Mouse (Mus musculus) forebrain, embryonic 16.5 days (tissue): ENCODE results near the gene Smap2. TPM values are rescaled to one million over a fixed set of nuclear protein-coding genes. Genes with fewer than 3 reads are reported as not detected.

ENCODE experiments used
- ATAC-seq: fragments of 200-750 bp; cut with Nextera tagmentation; 2 replicates; pipeline ENCODE4 v1.8.0; 2017; ENCODE audit warnings: mild to moderate bottlenecking, moderate library complexity
- H3K27ac ChIP-seq: fragments of 300-500 bp; sonication (generic); 2 replicates; pipeline ENCODE4 v1.5.1; 2014; ENCODE audit warnings: low read length, control low read depth
- H3K27me3 ChIP-seq: fragments of 300-500 bp; sonication (generic); replicated peaks from 2 replicates; pipeline ENCODE4 v1.6.1; 2014; ENCODE audit warnings: low read length; ENCODE audit not compliant: control insufficient read depth, insufficient read depth
- H3K36me3 ChIP-seq: fragments of 300-500 bp; sonication (generic); 2 replicates; pipeline ENCODE4 v1.6.1; 2014; ENCODE audit not compliant: control insufficient read depth, insufficient read depth
- H3K4me1 ChIP-seq: fragments of 300-500 bp; sonication (generic); replicated peaks from 2 replicates; pipeline ENCODE4 v1.6.1; 2014; ENCODE audit warnings: low read length; ENCODE audit not compliant: control insufficient read depth, insufficient read depth
- H3K4me2 ChIP-seq: fragments of 300-500 bp; sonication (generic); 2 replicates; pipeline ENCODE4 v1.6.1; 2014; ENCODE audit warnings: mild to moderate bottlenecking, low read length, control low read depth
- H3K4me3 ChIP-seq: fragments of 300-500 bp; sonication (generic); replicated peaks from 2 replicates; pipeline ENCODE4 v1.5.1; 2014; ENCODE audit warnings: mild to moderate bottlenecking, low read length, control low read depth
- H3K9ac ChIP-seq: fragments of 300-500 bp; sonication (generic); replicated peaks from 2 replicates; pipeline ENCODE4 v1.6.1; 2014; ENCODE audit warnings: low read depth, low read length, control low read depth
- H3K9me3 ChIP-seq: fragments of 300-500 bp; sonication (generic); 2 replicates; pipeline ENCODE4 v1.6.1; 2016; ENCODE audit warnings: low read length; ENCODE audit not compliant: control insufficient read depth
- WGBS: fragments of 180-500 bp; shearing (Covaris S2); extraction: QIAGEN DNeasy Blood & Tissue Kit; methylation state at CpG from one replicate; pipeline ENCODE4 v1.1.7; 2014; 5-methylcytosine and 5-hydroxymethylcytosine counted together
- polyA plus RNA-seq: library from polyadenylated mRNA; unstranded; fragments of >200 nt; fragmentation: Nextera tagmentation; extraction: Ambion mirVana; gene quantifications from 2 replicates; pipeline ENCODE4 v1.2.1, GENCODE M21; 2015

Gene Smap2
- polyA plus RNA-seq, 1 experiment from 2014 or later = 36.8 TPM

- no peak for ATAC-seq
- Histone ChIP-seq H3K4me1 (no peaks in the 10 kb centered on the region), H3K27ac (no peak overlapping the region), H3K36me3 (no peaks in the 10 kb centered on the region), H3K4me2 (no peak overlapping the region), H3K4me3 (no peak overlapping the region), H3K9me3 (no peaks in the 10 kb centered on the region), H3K27me3 (no peaks in the 10 kb centered on the region), H3K9ac (no peak overlapping the region)
- WGBS = 72% methylated on average over 1 of the region's 1 CpGs
These were observed 21.1 kb downstream of the Smap2 start for GRCm38 (mm10) chr4:120995911-120996310.

- Histone ChIP-seq H3K36me3 (no peaks in the 10 kb centered on the region), H3K4me1 (no peaks in the 10 kb centered on the region), H3K9ac (no peak overlapping the region), H3K4me2 (no peak overlapping the region), H3K27ac (no peak overlapping the region), H3K27me3 (no peaks in the 10 kb centered on the region), H3K4me3 (no peak overlapping the region), H3K9me3 (no peaks in the 10 kb centered on the region)
- 84% methylated on average over 1 of the region's 1 CpGs for WGBS
- no peak for ATAC-seq
These were observed 24.0 kb downstream of the Smap2 start for GRCm38 (mm10) chr4:120993025-120993424.

DNA sequence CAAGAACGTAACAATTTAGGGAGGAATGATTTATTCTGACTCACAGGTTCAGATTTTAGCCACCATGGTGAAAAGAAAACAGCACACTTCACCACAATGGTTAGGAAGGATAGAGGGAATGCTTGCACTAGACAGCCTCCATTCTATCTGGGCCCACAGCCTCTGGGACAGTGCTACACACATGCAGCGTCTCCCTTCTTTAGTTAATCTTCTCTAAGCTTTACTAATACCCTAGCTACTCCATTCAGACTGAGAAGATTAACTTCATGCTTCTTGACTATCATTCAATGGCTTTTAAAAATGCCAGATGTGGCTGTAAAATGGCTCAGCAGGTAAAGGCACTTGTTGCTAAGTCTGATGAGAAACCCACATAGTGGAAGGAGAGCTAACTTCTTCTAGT lies 24.8 kb downstream of the Smap2 start:
- 35% methylated on average over 2 of the region's 2 CpGs for WGBS
- Histone ChIP-seq H3K27me3 (no peaks in the 10 kb centered on the region), H3K4me3 (no peak overlapping the region), H3K36me3 (no peaks in the 10 kb centered on the region), H3K4me1 (no peaks in the 10 kb centered on the region), H3K27ac (no peak overlapping the region), H3K9ac (no peak overlapping the region), H3K9me3 (no peaks in the 10 kb centered on the region), H3K4me2 (no peak overlapping the region)
- no peak for ATAC-seq

DNA sequence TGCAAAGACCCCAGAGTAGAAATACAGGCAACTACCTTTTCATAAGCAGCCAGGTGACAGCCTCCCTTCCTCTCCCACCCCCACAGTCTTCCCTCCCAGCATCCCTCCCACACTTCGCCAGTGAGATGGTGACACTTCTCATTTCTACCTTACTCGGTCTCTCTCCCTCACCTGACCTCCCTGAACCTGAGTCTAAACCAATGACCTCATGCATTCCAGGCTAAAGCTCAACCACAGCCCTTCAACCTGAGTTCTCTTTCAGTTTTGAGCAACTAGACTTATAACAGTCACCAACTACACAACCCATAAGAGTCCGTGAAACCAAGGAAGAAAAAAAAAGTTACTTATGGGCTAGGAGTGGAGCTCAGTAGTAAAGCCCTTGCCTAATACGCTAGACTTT lies 29.7 kb downstream of the Smap2 start:
- Histone ChIP-seq H3K4me1 (no peaks in the 10 kb centered on the region), H3K36me3 (peaks cover 4% of the 10 kb centered on the region; the same call in 1 of the 2 replicates), H3K9me3 (no peaks in the 10 kb centered on the region), H3K4me2 (no peak overlapping the region), H3K9ac (no peak overlapping the region), H3K27ac (no peak overlapping the region), H3K4me3 (no peak overlapping the region), H3K27me3 (no peaks in the 10 kb centered on the region)
- WGBS = 81% methylated on average over 4 of the region's 4 CpGs
- ATAC-seq = no peak

DNA sequence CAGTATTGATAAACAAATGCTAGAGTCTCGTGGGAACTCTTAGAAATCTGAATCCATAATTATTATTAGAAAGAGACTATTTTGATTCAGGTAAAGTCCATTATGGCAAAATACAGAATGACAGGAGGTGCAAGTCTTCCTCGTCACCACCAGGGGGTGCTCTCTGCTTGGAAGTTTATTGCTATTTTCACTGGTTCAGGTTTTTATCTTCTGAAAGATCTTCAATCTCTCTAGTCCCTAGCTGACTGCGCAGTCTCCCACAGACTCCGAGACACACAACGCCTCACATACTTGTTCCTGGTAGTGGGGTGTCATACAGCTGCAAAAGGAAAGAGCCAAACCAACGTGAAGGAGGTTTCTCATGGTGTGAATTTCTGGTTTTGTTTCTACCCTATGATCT lies 30.6 kb downstream of the Smap2 start:
- peaks cover 4% of the 10 kb centered on the region; the same call in 1 of the 2 replicates for H3K36me3 ChIP-seq
- H3K4me1 ChIP-seq = no peaks in the 10 kb centered on the region
- no peak overlapping the region for H3K27ac ChIP-seq
- no peaks in the 10 kb centered on the region for H3K9me3 ChIP-seq
- H3K4me2 ChIP-seq = no peak overlapping the region
- WGBS = 24% methylated on average over 6 of the region's 6 CpGs
- ATAC-seq = no peak
- H3K4me3 ChIP-seq = no peak overlapping the region
- H3K9ac ChIP-seq = no peak overlapping the region
- H3K27me3 ChIP-seq = no peaks in the 10 kb centered on the region

- Histone ChIP-seq H3K4me1 (no peaks in the 10 kb centered on the region), H3K9ac (no peak overlapping the region), H3K9me3 (no peaks in the 10 kb centered on the region), H3K36me3 (peaks cover 11% of the 10 kb centered on the region; the same call in 1 of the 2 replicates), H3K27me3 (no peaks in the 10 kb centered on the region), H3K4me3 (no peak overlapping the region), H3K4me2 (no peak overlapping the region), H3K27ac (no peak overlapping the region)
- WGBS = 91% methylated on average over 3 of the region's 3 CpGs
- ATAC-seq = no peak
These were observed 38.8 kb downstream of the Smap2 start for GRCm38 (mm10) chr4:120978221-120978620.

GRCm38 (mm10) chr4:120975428-120975734 lies 41.7 kb downstream of the Smap2 start:
- H3K4me2 ChIP-seq = no peak overlapping the region
- H3K27ac ChIP-seq = no peak overlapping the region
- WGBS = 90% methylated on average over 4 of the region's 4 CpGs
- H3K4me3 ChIP-seq = no peak overlapping the region
- H3K36me3 ChIP-seq = peaks cover 12% of the 10 kb centered on the region
- H3K9ac ChIP-seq = no peak overlapping the region
- no peak for ATAC-seq
- H3K4me1 ChIP-seq = no peaks in the 10 kb centered on the region
- H3K27me3 ChIP-seq = no peaks in the 10 kb centered on the region
- H3K9me3 ChIP-seq = no peaks in the 10 kb centered on the region

GRCm38 (mm10) chr4:120974711-120975427 lies 42.2 kb downstream of the Smap2 start:
- 88% methylated on average over 11 of the region's 11 CpGs for WGBS
- H3K4me3 ChIP-seq = no peak overlapping the region
- H3K9me3 ChIP-seq = no peaks in the 10 kb centered on the region
- H3K36me3 ChIP-seq = peaks cover 13% of the 10 kb centered on the region
- H3K9ac ChIP-seq = no peak overlapping the region
- ATAC-seq = no peak
- H3K4me2 ChIP-seq = no peak overlapping the region
- H3K27me3 ChIP-seq = no peaks in the 10 kb centered on the region
- no peak overlapping the region for H3K27ac ChIP-seq
- H3K4me1 ChIP-seq = no peaks in the 10 kb centered on the region

DNA sequence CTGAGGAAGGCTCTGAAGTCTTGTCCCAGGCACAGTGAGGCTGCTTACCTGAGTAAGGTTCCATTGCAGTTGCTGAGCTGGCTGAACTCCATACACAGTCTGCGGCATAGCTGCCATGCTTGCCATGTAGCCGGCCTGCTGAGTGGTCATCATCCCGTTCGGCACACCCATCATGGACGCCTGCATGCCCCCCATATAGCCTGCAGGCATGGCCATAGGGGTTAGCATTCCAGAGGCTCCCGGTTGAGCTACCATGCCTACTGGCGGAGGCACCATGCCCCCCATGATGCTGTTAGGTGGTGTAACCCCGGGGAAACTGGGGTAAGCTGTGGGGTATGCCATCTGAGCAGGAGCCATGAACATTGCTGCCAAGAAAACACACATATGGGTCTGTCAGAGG lies 45.2 kb downstream of the Smap2 start:
- no peaks in the 10 kb centered on the region for H3K9me3 ChIP-seq
- no peak overlapping the region for H3K9ac ChIP-seq
- H3K36me3 ChIP-seq = peaks cover 19% of the 10 kb centered on the region
- no peak overlapping the region for H3K27ac ChIP-seq
- no peaks in the 10 kb centered on the region for H3K4me1 ChIP-seq
- H3K27me3 ChIP-seq = no peaks in the 10 kb centered on the region
- no peak for ATAC-seq
- no peak overlapping the region for H3K4me3 ChIP-seq
- H3K4me2 ChIP-seq = no peak overlapping the region
- WGBS = 91% methylated on average over 8 of the region's 8 CpGs
